Mouse (Mus musculus) embryonic facial prominence, embryonic 11.5 days (tissue): ENCODE measurements around the gene Lgr4. TPM values are rescaled to one million over a fixed set of nuclear protein-coding genes. Genes with fewer than 3 reads are reported as not detected.

Experiments used
- ATAC-seq: fragments of 200-750 bp; cut with Nextera tagmentation; replicated peaks from 2 replicates; pipeline ENCODE4 v1.8.0; 2017; ENCODE audit warnings: low read depth; ENCODE audit not compliant: insufficient number of reproducible peaks, low FRiP score, low TSS enrichment
- DNase-seq: peaks from one replicate; pipeline ENCODE4 v3.0.0-alpha.2; 2015; ENCODE audit warnings: low spot score
- H3K27ac ChIP-seq: fragments of 300-500 bp; sonication (generic); replicated peaks from 2 replicates; pipeline ENCODE4 v1.5.1; 2014; ENCODE audit warnings: mild to moderate bottlenecking, low read depth, low read length, control low read depth
- H3K27me3 ChIP-seq: fragments of 300-500 bp; sonication (generic); 2 replicates; pipeline ENCODE4 v1.6.1; 2014; ENCODE audit warnings: mild to moderate bottlenecking, low read length, moderate library complexity, mixed read lengths; ENCODE audit not compliant: control insufficient read depth, insufficient read depth
- H3K36me3 ChIP-seq: fragments of 300-500 bp; sonication (generic); replicated peaks from 2 replicates; pipeline ENCODE4 v1.6.1; 2014; ENCODE audit warnings: low read depth, mild to moderate bottlenecking, low read length, moderate library complexity, mixed read lengths; ENCODE audit not compliant: control insufficient read depth, insufficient read depth
- H3K4me1 ChIP-seq: fragments of 300-500 bp; sonication (generic); 2 replicates; pipeline ENCODE4 v1.6.1; 2014; ENCODE audit warnings: low read length, mixed read lengths; ENCODE audit not compliant: control insufficient read depth, insufficient read depth
- H3K4me2 ChIP-seq: fragments of 300-500 bp; sonication (generic); 2 replicates; pipeline ENCODE4 v1.6.1; 2014; ENCODE audit warnings: low read depth, mild to moderate bottlenecking, control low read depth, low read length, moderate library complexity
- H3K4me3 ChIP-seq: fragments of 300-500 bp; sonication (generic); 2 replicates; pipeline ENCODE4 v1.5.1; 2014; ENCODE audit warnings: low read depth, low read length, control low read depth
- H3K9ac ChIP-seq: fragments of 300-500 bp; sonication (generic); replicated peaks from 2 replicates; pipeline ENCODE4 v1.6.1; 2014; ENCODE audit warnings: mild to moderate bottlenecking, control low read depth, low read length
- H3K9me3 ChIP-seq: fragments of 300-500 bp; sonication (generic); replicated peaks from 2 replicates; pipeline ENCODE4 v1.6.1; 2016; ENCODE audit warnings: mild to moderate bottlenecking, low read length, inconsistent platforms, mixed read lengths; ENCODE audit not compliant: control insufficient read depth
- WGBS: fragments of 180-500 bp; shearing (Covaris S2); extraction: QIAGEN DNeasy Blood & Tissue Kit; methylation state at CpG from one replicate; pipeline ENCODE4 v1.1.7; 2014; 5-methylcytosine and 5-hydroxymethylcytosine counted together
- polyA plus RNA-seq: library from polyadenylated mRNA; unstranded; fragments of >200 nt; fragmentation: Nextera tagmentation; extraction: Ambion mirVana; gene quantifications from 2 replicates; pipeline ENCODE4 v1.2.1, GENCODE M21; 2014

Lgr4 gene
- polyA plus RNA-seq, 1 experiment from 2014 or later: 17.2 TPM

GRCm38 (mm10) chr2:109923945-109924344 lies 6.5 kb downstream of the Lgr4 start:
- Histone ChIP-seq H3K4me2 (no peak overlapping the region), H3K27ac (no peak overlapping the region), H3K4me1 (no peaks in the 10 kb centered on the region), H3K4me3 (no peak overlapping the region), H3K27me3 (no peaks in the 10 kb centered on the region), H3K9me3 (no peaks in the 10 kb centered on the region), H3K9ac (no peak overlapping the region), H3K36me3 (no peaks in the 10 kb centered on the region)
- no peak for ATAC-seq
- no peak for DNase-seq
- 85% methylated on average over 3 of the region's 3 CpGs for WGBS

DNA sequence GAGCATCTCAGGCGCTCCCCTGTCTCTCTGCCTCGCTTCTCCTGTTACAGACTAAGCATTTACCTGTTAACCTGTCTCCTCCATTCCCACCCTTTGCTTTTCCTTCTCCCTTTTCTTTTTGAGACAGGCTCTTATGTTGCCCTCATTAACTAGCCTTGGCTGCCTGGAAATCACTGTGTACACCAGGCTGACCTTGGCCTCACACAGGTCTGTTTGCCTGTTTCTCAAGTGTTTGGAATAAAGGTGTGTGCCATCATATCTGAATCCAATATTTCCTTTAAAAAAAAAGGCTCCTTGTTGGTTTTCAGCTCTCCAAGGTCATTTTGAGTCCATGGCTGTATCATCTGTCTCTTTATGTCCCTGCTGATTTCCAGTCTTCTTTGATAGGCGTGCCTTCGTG lies 9.5 kb downstream of the Lgr4 start:
- ATAC-seq: no peak
- no peak for DNase-seq
- Histone ChIP-seq H3K27me3 (no peaks in the 10 kb centered on the region), H3K9ac (no peak overlapping the region), H3K36me3 (no peaks in the 10 kb centered on the region), H3K27ac (no peak overlapping the region), H3K9me3 (no peaks in the 10 kb centered on the region), H3K4me2 (no peak overlapping the region), H3K4me3 (no peak overlapping the region), H3K4me1 (no peaks in the 10 kb centered on the region)
- WGBS: 95% methylated on average over 4 of the region's 4 CpGs

GRCm38 (mm10) chr2:109927446-109927845 lies 10.0 kb downstream of the Lgr4 start:
- H3K36me3 ChIP-seq: no peaks in the 10 kb centered on the region
- WGBS: 87% methylated on average over 7 of the region's 7 CpGs
- H3K27me3 ChIP-seq: no peaks in the 10 kb centered on the region
- no peak overlapping the region for H3K4me3 ChIP-seq
- no peak overlapping the region for H3K4me2 ChIP-seq
- H3K9ac ChIP-seq: no peak overlapping the region
- no peak overlapping the region for H3K27ac ChIP-seq
- H3K4me1 ChIP-seq: no peaks in the 10 kb centered on the region
- DNase-seq: no peak
- H3K9me3 ChIP-seq: no peaks in the 10 kb centered on the region
- ATAC-seq: no peak

- H3K4me2 ChIP-seq: no peak overlapping the region
- no peak overlapping the region for H3K4me3 ChIP-seq
- H3K4me1 ChIP-seq: no peaks in the 10 kb centered on the region
- H3K36me3 ChIP-seq: no peaks in the 10 kb centered on the region
- no peak overlapping the region for H3K27ac ChIP-seq
- H3K9ac ChIP-seq: no peak overlapping the region
- DNase-seq (no peak), ATAC-seq (no peak)
- no peaks in the 10 kb centered on the region for H3K9me3 ChIP-seq
- H3K27me3 ChIP-seq: no peaks in the 10 kb centered on the region
These were observed 10.4 kb downstream of the Lgr4 start for GRCm38 (mm10) chr2:109927876-109928275.

DNA sequence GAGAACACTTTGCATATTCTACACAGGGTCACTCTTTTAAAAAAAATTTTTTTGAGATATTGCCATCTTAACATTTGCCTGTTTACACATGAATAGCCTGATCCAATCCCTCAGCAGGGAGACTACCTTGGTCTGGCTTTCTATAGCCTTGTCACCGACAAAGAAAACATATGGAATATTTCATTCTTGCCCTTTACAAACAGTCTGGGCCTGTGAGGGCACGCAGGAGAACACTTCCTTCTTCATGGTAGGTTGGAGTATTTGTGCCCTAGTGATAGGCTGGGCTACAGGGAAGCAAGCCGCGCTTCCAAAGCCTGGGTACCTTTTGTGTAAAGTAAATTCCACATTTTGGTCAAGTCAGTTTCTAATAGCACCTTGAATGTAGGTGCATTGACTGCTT lies 11.3 kb downstream of the Lgr4 start:
- ATAC-seq (no peak), DNase-seq (no peak)
- H3K4me2 ChIP-seq: no peak overlapping the region
- no peak overlapping the region for H3K27ac ChIP-seq
- H3K4me1 ChIP-seq: no peaks in the 10 kb centered on the region
- no peaks in the 10 kb centered on the region for H3K9me3 ChIP-seq
- 59% methylated on average over 4 of the region's 4 CpGs for WGBS
- H3K4me3 ChIP-seq: no peak overlapping the region
- no peak overlapping the region for H3K9ac ChIP-seq
- H3K27me3 ChIP-seq: no peaks in the 10 kb centered on the region
- H3K36me3 ChIP-seq: no peaks in the 10 kb centered on the region

DNA sequence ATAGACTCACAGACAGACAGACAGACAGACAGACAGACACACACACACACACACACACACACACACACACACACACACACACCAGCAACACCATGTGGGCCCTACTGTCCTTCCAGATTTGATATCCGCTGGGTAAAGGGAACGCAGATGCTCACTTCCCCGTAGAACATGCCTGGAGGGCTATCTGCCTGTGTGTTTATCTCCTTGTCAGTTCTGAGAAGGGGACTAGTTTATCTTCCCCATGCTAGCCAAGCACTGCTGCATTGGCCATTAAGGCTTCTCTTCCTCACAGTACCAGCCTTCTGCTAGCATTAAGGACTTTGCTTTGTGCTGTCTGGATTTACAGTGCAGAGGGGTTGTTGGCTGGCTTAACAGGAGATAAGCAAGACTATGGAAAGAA lies 11.8 kb downstream of the Lgr4 start:
- Histone ChIP-seq H3K36me3 (no peaks in the 10 kb centered on the region), H3K9me3 (no peaks in the 10 kb centered on the region), H3K4me1 (no peaks in the 10 kb centered on the region), H3K27ac (no peak overlapping the region), H3K9ac (no peak overlapping the region), H3K4me2 (no peak overlapping the region), H3K4me3 (no peak overlapping the region), H3K27me3 (no peaks in the 10 kb centered on the region)
- ATAC-seq (no peak), DNase-seq (no peak)
- 39% methylated on average over 3 of the region's 3 CpGs for WGBS

- Histone ChIP-seq H3K9ac (no peak overlapping the region), H3K4me3 (no peak overlapping the region), H3K4me1 (no peaks in the 10 kb centered on the region), H3K36me3 (no peaks in the 10 kb centered on the region), H3K27me3 (no peaks in the 10 kb centered on the region), H3K27ac (no peak overlapping the region), H3K4me2 (no peak overlapping the region), H3K9me3 (no peaks in the 10 kb centered on the region)
- 90% methylated on average over 5 of the region's 5 CpGs for whole genome bisulfite sequencing
- no peak for ATAC-seq
- DNase-seq: no peak
These were observed 12.9 kb downstream of the Lgr4 start for GRCm38 (mm10) chr2:109930366-109930765.

GRCm38 (mm10) chr2:109930771-109931170 lies 13.3 kb downstream of the Lgr4 start:
- 89% methylated on average over 4 of the region's 4 CpGs for WGBS
- no peaks in the 10 kb centered on the region for H3K4me1 ChIP-seq

More at GRCm38 (mm10) chr2:109930771-109931170, 13.3 kb downstream of the Lgr4 start:
- DNase-seq (no peak), ATAC-seq (no peak)
- H3K9ac ChIP-seq: no peak overlapping the region
- no peak overlapping the region for H3K4me3 ChIP-seq
- H3K9me3 ChIP-seq: no peaks in the 10 kb centered on the region
- H3K27me3 ChIP-seq: no peaks in the 10 kb centered on the region
- no peaks in the 10 kb centered on the region for H3K36me3 ChIP-seq
- no peak overlapping the region for H3K4me2 ChIP-seq
- no peak overlapping the region for H3K27ac ChIP-seq
